Mouse (Mus musculus): ENCODE data around the gene Spx. TPM values are rescaled to one million over a fixed set of nuclear protein-coding genes. Genes with fewer than 3 reads are reported as not detected.

The Spx gene
- total and polyA plus RNA-seq, 2 experiments from 2014 or later, result 0.20 TPM; not detected in 1

DNA sequence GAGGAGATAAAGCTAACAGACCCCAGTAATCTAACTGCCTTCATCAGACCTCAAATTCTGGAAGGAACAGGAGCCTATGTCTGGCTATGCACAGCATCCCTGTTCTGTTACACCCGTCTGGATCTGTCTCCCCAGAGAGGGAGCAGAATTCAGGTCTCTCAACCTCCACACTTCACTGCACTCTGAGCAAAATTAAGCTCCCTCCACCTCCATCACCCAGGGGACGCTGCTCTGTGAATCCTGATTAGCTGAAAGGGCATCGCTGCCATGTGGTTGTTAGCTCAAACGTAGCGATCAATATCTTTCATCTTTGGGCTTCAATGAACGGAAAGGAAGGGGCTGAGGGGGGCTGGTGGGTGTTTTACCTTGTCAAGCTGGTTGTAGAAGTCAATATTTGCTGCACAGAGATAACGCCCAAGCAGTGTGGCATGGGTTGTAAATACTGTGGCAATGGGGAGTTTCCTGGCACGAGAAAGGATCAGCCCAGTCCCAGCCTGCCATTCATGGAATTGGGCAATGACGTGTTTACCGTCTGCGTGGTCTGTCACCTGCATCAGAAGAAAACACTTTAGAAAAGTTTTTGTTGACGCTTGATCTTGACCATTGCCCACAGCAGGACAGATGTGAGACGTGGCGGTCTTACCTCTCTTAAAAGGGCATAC lies 45.9 kb downstream of the Spx start:
- no peak for DNase-seq (ENCODE audit: low spot score)
- 68% methylated on average over 14 of the region's 14 CpGs for WGBS
- no peaks in the 10 kb centered on the region for H3K9me3 ChIP-seq (replicated peaks; ENCODE audit: control insufficient read depth, low read length)
- no peaks in the 10 kb centered on the region for H3K4me1 ChIP-seq (ENCODE audit: control insufficient read depth, insufficient read depth)
- H3K27ac ChIP-seq (ENCODE audit: low read depth), result no peak overlapping the region
- H3K4me3 ChIP-seq (ENCODE audit: low read depth, low read length), result no peak overlapping the region
- no peaks in the 10 kb centered on the region for H3K27me3 ChIP-seq (ENCODE audit: control insufficient read depth, insufficient read depth, low read length)
- H3K4me2 ChIP-seq (ENCODE audit: low read depth, low read length), result no peak overlapping the region
- H3K9ac ChIP-seq (replicated peaks; ENCODE audit: low read depth, low read length), result no peak overlapping the region
- H3K36me3 ChIP-seq (replicated peaks; ENCODE audit: control insufficient read depth, insufficient read depth, low read length), result no peaks in the 10 kb centered on the region
- TF ChIP-seq CTCF (IDR thresholded peaks at IDR 0.05; ENCODE audit: low read depth) (no peak), EP300 (IDR thresholded peaks at IDR 0.05; ENCODE audit: low read depth) (no peak)
- no peak for ATAC-seq (ENCODE audit: insufficient read depth, low read depth)

DNA sequence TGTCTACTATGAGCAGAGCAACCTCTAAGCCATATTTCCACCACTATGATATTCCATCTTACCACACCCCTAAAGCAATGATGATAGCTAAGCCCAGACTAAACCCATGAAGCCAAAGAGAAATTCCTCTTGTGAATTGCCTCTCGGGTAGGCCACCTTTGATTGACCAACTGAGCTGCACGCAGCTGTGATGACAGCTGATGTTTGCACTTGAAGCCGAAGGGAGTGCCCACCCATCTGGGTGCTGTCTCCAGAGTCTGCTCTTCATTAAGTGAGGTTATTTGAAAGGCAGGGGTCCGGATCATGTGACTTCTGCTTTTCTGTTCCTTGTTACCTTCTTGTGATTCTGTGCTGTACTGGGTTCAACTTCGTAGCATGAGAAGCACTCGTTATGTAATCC lies 49.0 kb downstream of the Spx start:
- no peak for TF ChIP-seq CTCF (IDR thresholded peaks at IDR 0.05; ENCODE audit: low read depth)
- Histone ChIP-seq H3K9ac (replicated peaks; ENCODE audit: low read depth, low read length) (no peak overlapping the region), H3K36me3 (replicated peaks; ENCODE audit: control insufficient read depth, insufficient read depth, low read length) (no peaks in the 10 kb centered on the region), H3K27ac (ENCODE audit: low read depth) (no peak overlapping the region), H3K9me3 (replicated peaks; ENCODE audit: control insufficient read depth, low read length) (no peaks in the 10 kb centered on the region), H3K4me1 (ENCODE audit: control insufficient read depth, insufficient read depth) (no peaks in the 10 kb centered on the region), H3K4me2 (ENCODE audit: low read depth, low read length) (no peak overlapping the region), H3K27me3 (ENCODE audit: control insufficient read depth, insufficient read depth, low read length) (no peaks in the 10 kb centered on the region), H3K4me3 (ENCODE audit: low read depth, low read length) (no peak overlapping the region)
- ATAC-seq (ENCODE audit: insufficient read depth, low read depth), result no peak
- 61% methylated on average over 6 of the region's 6 CpGs for WGBS
- DNase-seq (ENCODE audit: low spot score), result no peak

Other genes with a start within 250 kb of the Spx start
- gene Slco1a6, start 204.9 kb upstream of the Spx start, total RNA-seq (2014; rRNA removed; ENCODE audit: low replicate concordance), result not detected in 2 replicates
- gene Slco1a6, start 204.9 kb upstream of the Spx start, polyA plus RNA-seq (2015; fragmentation: Nextera tagmentation; extraction: Ambion mirVana), result 0.69 TPM in 1 of 2 replicates, not detected in the other
- not detected in 2 replicates for gene Iapp, start 115.0 kb upstream of the Spx start, total RNA-seq (2014; rRNA removed; ENCODE audit: low replicate concordance)
- gene Iapp, start 115.0 kb upstream of the Spx start, polyA plus RNA-seq (2015; fragmentation: Nextera tagmentation; extraction: Ambion mirVana), result not detected in 2 replicates
- gene Slco1a5, start 90.5 kb upstream of the Spx start, total RNA-seq (2014; rRNA removed; ENCODE audit: low replicate concordance), result not detected in 2 replicates
- gene Slco1a5, start 90.5 kb upstream of the Spx start, polyA plus RNA-seq (2015; fragmentation: Nextera tagmentation; extraction: Ambion mirVana), result not detected in 2 replicates
- 6.1 and 6.7 TPM in 2 replicates for gene Pyroxd1, start 67.8 kb upstream of the Spx start, total RNA-seq (2014; rRNA removed; ENCODE audit: low replicate concordance)
- gene Pyroxd1, start 67.8 kb upstream of the Spx start, polyA plus RNA-seq (2015; fragmentation: Nextera tagmentation; extraction: Ambion mirVana), result 14.7 and 14.8 TPM in 2 replicates
- gene Recql, start 26.4 kb upstream of the Spx start, total RNA-seq (2014; rRNA removed; ENCODE audit: low replicate concordance), result 3.1 and 5.6 TPM in 2 replicates
- gene Recql, start 26.4 kb upstream of the Spx start, polyA plus RNA-seq (2015; fragmentation: Nextera tagmentation; extraction: Ambion mirVana), result 8.6 and 8.8 TPM in 2 replicates
- 23.2 and 30.8 TPM in 2 replicates for gene Golt1b, start 26.2 kb upstream of the Spx start, total RNA-seq (2014; rRNA removed; ENCODE audit: low replicate concordance)
- gene Golt1b, start 26.2 kb upstream of the Spx start, polyA plus RNA-seq (2015; fragmentation: Nextera tagmentation; extraction: Ambion mirVana), result 37.9 and 39.4 TPM in 2 replicates
- gene Gys2, start 59.7 kb downstream of the Spx start, total RNA-seq (2014; rRNA removed; ENCODE audit: low replicate concordance), result 0.76 TPM in 1 of 2 replicates, not detected in the other
- 0.04 TPM in 1 of 2 replicates, not detected in the other for gene Gys2, start 59.7 kb downstream of the Spx start, polyA plus RNA-seq (2015; fragmentation: Nextera tagmentation; extraction: Ambion mirVana)
- gene Ldhb, start 94.5 kb downstream of the Spx start, total RNA-seq (2014; rRNA removed; ENCODE audit: low replicate concordance), result 851 and 887 TPM in 2 replicates
- gene Ldhb, start 94.5 kb downstream of the Spx start, polyA plus RNA-seq (2015; fragmentation: Nextera tagmentation; extraction: Ambion mirVana), result 2,292 and 2,354 TPM in 2 replicates
- gene Kcnj8, start 158.2 kb downstream of the Spx start, total RNA-seq (2014; rRNA removed; ENCODE audit: low replicate concordance), result 14.8 and 40.4 TPM in 2 replicates
- gene Kcnj8, start 158.2 kb downstream of the Spx start, polyA plus RNA-seq (2015; fragmentation: Nextera tagmentation; extraction: Ambion mirVana), result 19.8 and 21.5 TPM in 2 replicates

Data from heart, postnatal 0 days (tissue).